ENCODE assay signal across 8 mouse cellular contexts in genomic region chr6:38650263-38650937, GRCm38 (mm10). TPM values are rescaled to one million over a fixed set of nuclear protein-coding genes. Genes with fewer than 3 reads are reported as not detected.
A peak's percentile ranks its signal among the peaks of the same experiment; 100 is the strongest.
DNase-seq lines count a peak whose midpoint lies in the region; ATAC-seq and TF ChIP-seq lines count a peak whose summit lies in the region.

No protein-coding gene starts in this region.

- TF ChIP-seq EP300 in lung, postnatal 0 days (IDR thresholded peaks at IDR 0.05) = no peak

- H3K4me1 ChIP-seq in embryonic facial prominence, embryonic 14.5 days (ENCODE audit: control insufficient read depth, insufficient read depth, low read length) = no peaks in the 10 kb centered on the region
- no peaks in the 10 kb centered on the region for H3K4me1 ChIP-seq in lung, postnatal 0 days (ENCODE audit: insufficient read depth, low read depth, low read length)

- H3K27ac ChIP-seq in embryonic facial prominence, embryonic 14.5 days (replicated peaks; ENCODE audit: low read depth, low read length) = no peak overlapping the region
- H3K27ac ChIP-seq in layer of hippocampus, adult 2 months = no peak overlapping the region
- H3K27ac ChIP-seq in lung, postnatal 0 days (ENCODE audit: low read length) = no peak overlapping the region

- peak; percentile 80 for DNase-seq in ES-CJ7 (ENCODE audit: low read depth, low spot score)
- DNase-seq in adrenal gland, postnatal 4 days (ENCODE audit: low spot score in 2 of 2) = peak; percentile 12 to 47
- DNase-seq in embryonic facial prominence, embryonic 14.5 days (ENCODE audit: low spot score) = peak; percentile 76
- peak; percentile 80 for DNase-seq in heart, postnatal 4 days
- DNase-seq in layer of hippocampus, adult 2 months (ENCODE audit: low spot score in 2 of 2) = peak; percentile 66 to 77
- DNase-seq in lung, postnatal 0 days (ENCODE audit: low spot score) = peak; percentile 87
- DNase-seq in retina, adult 2 months (ENCODE audit: low read depth, low spot score) = peak; percentile 38
- DNase-seq in thymus, postnatal 14 days = peak; percentile 64

- H3K27me3 ChIP-seq in embryonic facial prominence, embryonic 14.5 days (replicated peaks; ENCODE audit: control insufficient read depth, insufficient read depth, low read length) = no peaks in the 10 kb centered on the region
- H3K27me3 ChIP-seq in lung, postnatal 0 days (replicated peaks; ENCODE audit: insufficient read depth, low read length) = no peaks in the 10 kb centered on the region

- no peak overlapping the region for H3K4me3 ChIP-seq in embryonic facial prominence, embryonic 14.5 days (ENCODE audit: low read depth, low read length)
- no peak overlapping the region for H3K4me3 ChIP-seq in layer of hippocampus, adult 2 months
- H3K4me3 ChIP-seq in lung, postnatal 0 days (ENCODE audit: low read depth, low read length) = no peak overlapping the region

- no peaks in the 10 kb centered on the region for H3K9me3 ChIP-seq in embryonic facial prominence, embryonic 14.5 days (ENCODE audit: control insufficient read depth, low read length)
- no peaks in the 10 kb centered on the region for H3K9me3 ChIP-seq in lung, postnatal 0 days (ENCODE audit: low read length)

- peak; percentile 99 for TF ChIP-seq CTCF in layer of hippocampus, adult 2 months (conservative IDR thresholded peaks at IDR 0.05)
- TF ChIP-seq CTCF in lung, postnatal 0 days (IDR thresholded peaks at IDR 0.05) = peak; percentile 98

- peak; percentile 70 for ATAC-seq in embryonic facial prominence, embryonic 14.5 days (ENCODE audit: low read depth)
- ATAC-seq in lung, postnatal 0 days = peak; percentile 59

- no peaks in the 10 kb centered on the region for H3K36me3 ChIP-seq in embryonic facial prominence, embryonic 14.5 days (ENCODE audit: control insufficient read depth, insufficient read depth, low read length)
- no peaks in the 10 kb centered on the region for H3K36me3 ChIP-seq in lung, postnatal 0 days (ENCODE audit: insufficient read depth, low read length)

- H3K9ac ChIP-seq in embryonic facial prominence, embryonic 14.5 days (ENCODE audit: low read depth, low read length) = no peak overlapping the region
- H3K9ac ChIP-seq in lung, postnatal 0 days (replicated peaks; ENCODE audit: low read depth) = no peak overlapping the region

- no peak overlapping the region for H3K4me2 ChIP-seq in embryonic facial prominence, embryonic 14.5 days (ENCODE audit: low read depth, low read length)
- no peak overlapping the region for H3K4me2 ChIP-seq in lung, postnatal 0 days (replicated peaks; ENCODE audit: low read depth, low read length)

- WGBS in embryonic facial prominence, embryonic 14.5 days = 37% methylated on average over 14 of the region's 14 CpGs
- 40% methylated on average over 14 of the region's 14 CpGs for WGBS in lung, postnatal 0 days

RNA-seq across cellular contexts. Expression of gene Clec2l, which starts 12.5 kb away (rescaled TPM):
- total RNA-seq in adrenal gland, postnatal 4 days (2021) = 1 to 10 TPM; 6.0 to 7.0 TPM
- 2.7 and 3.3 TPM in 2 replicates for polyA plus RNA-seq in embryonic facial prominence, embryonic 14.5 days (2014; fragmentation: Nextera tagmentation; extraction: Ambion mirVana)
- 1 to 10 TPM; 4.8 to 4.9 TPM for total RNA-seq in heart, postnatal 4 days (2021)
- 10 to 100 TPM; 52.1 to 59.8 TPM for total RNA-seq in layer of hippocampus, adult 2 months (2021)
- polyA plus RNA-seq in lung, postnatal 0 days (2015; fragmentation: Nextera tagmentation; extraction: Ambion mirVana) = 1.1 and 1.6 TPM in 2 replicates

RNA-seq across cellular contexts. Expression of gene Klrg2, which starts 13.4 kb away (rescaled TPM):
- 1 to 10 TPM; 1.2 to 1.9 TPM for total RNA-seq in adrenal gland, postnatal 4 days (2021)
- 1.1 and 1.2 TPM in 2 replicates for polyA plus RNA-seq in embryonic facial prominence, embryonic 14.5 days (2014; fragmentation: Nextera tagmentation; extraction: Ambion mirVana)
- under 1 TPM; 0.54 to 0.91 TPM for total RNA-seq in heart, postnatal 4 days (2021)
- total RNA-seq in layer of hippocampus, adult 2 months (2021) = 1 to 10 TPM; 1.0 to 1.2 TPM
- 0.47 and 0.69 TPM in 2 replicates for polyA plus RNA-seq in lung, postnatal 0 days (2015; fragmentation: Nextera tagmentation; extraction: Ambion mirVana)

Comparison
In these comparisons a context has a peak if more than half of its experiments do, and no peak if none do; other contexts are left out.
1. DNase-seq: peak in every context shown above with its lines; median percentile 87 in lung, postnatal 0 days; 80 in ES-CJ7; 80 in heart, postnatal 4 days; 76 in embryonic facial prominence, embryonic 14.5 days; 72 in layer of hippocampus, adult 2 months; 64 in thymus, postnatal 14 days; 38 in retina, adult 2 months; 30 in adrenal gland, postnatal 4 days.
2. RNA of gene Clec2l, which starts 12.5 kb away (total RNA-seq): 52.1 to 59.8 TPM in layer of hippocampus, adult 2 months; 6.0 to 7.0 TPM in adrenal gland, postnatal 4 days and 4.8 to 4.9 TPM in heart, postnatal 4 days; every median in the first group is over 4 times any median in the second.